Mouse (Mus musculus) limb, embryonic 11.5 days (tissue): ENCODE data around the gene Gm10577. TPM values are rescaled to one million over a fixed set of nuclear protein-coding genes. Genes with fewer than 3 reads are reported as not detected.

Experiments
- polyA plus RNA-seq: library from polyadenylated mRNA; unstranded; fragments of >200 nt; fragmentation: Nextera tagmentation; extraction: Ambion mirVana; gene quantifications from 2 replicates; pipeline ENCODE4 v1.2.1, GENCODE M21; 2014

Gm10577 gene
- polyA plus RNA-seq, 1 experiment from 2014 or later = not detected

Other genes starting within 250 kb of the Gm10577 start
- gene Cachd1, start 244.0 kb downstream of the Gm10577 start, polyA plus RNA-seq = 42.3 and 50.0 TPM in 2 replicates
- 12.0 and 12.2 TPM in 2 replicates for gene Raver2, start 48.3 kb upstream of the Gm10577 start, polyA plus RNA-seq
- 61.3 and 61.5 TPM in 2 replicates for gene Jak1, start 244.6 kb upstream of the Gm10577 start, polyA plus RNA-seq